Mouse (Mus musculus): ENCODE measurements around the gene Sele. TPM values are rescaled to one million over a fixed set of nuclear protein-coding genes. Genes with fewer than 3 reads are reported as not detected.

The Sele gene
- polyA plus RNA-seq, 1 experiment from 2014 or later = not detected

GRCm38 (mm10) chr1:164073803-164074202 lies 25.8 kb downstream of the Sele start:
- Histone ChIP-seq H3K4me2 (no peak overlapping the region), H3K27ac (no peak overlapping the region), H3K4me1 (no peaks in the 10 kb centered on the region), H3K9ac (no peak overlapping the region), H3K4me3 (replicated peaks) (no peak overlapping the region), H3K27me3 (replicated peaks) (no peaks in the 10 kb centered on the region), H3K36me3 (no peaks in the 10 kb centered on the region), H3K9me3 (no peaks in the 10 kb centered on the region)
- no peak for ATAC-seq (ENCODE audit: insufficient read depth, low FRiP score, low read depth)
- WGBS = 76% methylated on average over 7 of the region's 7 CpGs

GRCm38 (mm10) chr1:164074606-164075140 lies 26.6 kb downstream of the Sele start:
- ATAC-seq (ENCODE audit: insufficient read depth, low FRiP score, low read depth) = no peak
- no peaks in the 10 kb centered on the region for H3K9me3 ChIP-seq
- H3K36me3 ChIP-seq = no peaks in the 10 kb centered on the region
- H3K9ac ChIP-seq = no peak overlapping the region
- no peaks in the 10 kb centered on the region for H3K4me1 ChIP-seq
- no peaks in the 10 kb centered on the region for H3K27me3 ChIP-seq (replicated peaks)
- 80% methylated on average over 2 of the region's 2 CpGs for WGBS
- H3K4me2 ChIP-seq = no peak overlapping the region
- no peak overlapping the region for H3K27ac ChIP-seq
- no peak overlapping the region for H3K4me3 ChIP-seq (replicated peaks)

GRCm38 (mm10) chr1:164075416-164075815 lies 27.4 kb downstream of the Sele start:
- Histone ChIP-seq H3K27ac (no peak overlapping the region), H3K36me3 (no peaks in the 10 kb centered on the region), H3K9ac (no peak overlapping the region), H3K4me1 (no peaks in the 10 kb centered on the region), H3K27me3 (replicated peaks) (no peaks in the 10 kb centered on the region), H3K9me3 (no peaks in the 10 kb centered on the region), H3K4me2 (no peak overlapping the region), H3K4me3 (replicated peaks) (no peak overlapping the region)
- no peak for ATAC-seq (ENCODE audit: insufficient read depth, low FRiP score, low read depth)
- WGBS = 96% methylated on average over 1 of the region's 1 CpGs

GRCm38 (mm10) chr1:164076441-164076840 lies 28.4 kb downstream of the Sele start:
- H3K4me2 ChIP-seq = no peak overlapping the region
- WGBS = 41% methylated on average over 1 of the region's 1 CpGs
- no peak for ATAC-seq (ENCODE audit: insufficient read depth, low FRiP score, low read depth)
- H3K27ac ChIP-seq = no peak overlapping the region
- H3K27me3 ChIP-seq (replicated peaks) = no peaks in the 10 kb centered on the region
- H3K4me3 ChIP-seq (replicated peaks) = no peak overlapping the region
- H3K9ac ChIP-seq = no peak overlapping the region
- no peaks in the 10 kb centered on the region for H3K9me3 ChIP-seq
- H3K36me3 ChIP-seq = no peaks in the 10 kb centered on the region
- H3K4me1 ChIP-seq = no peaks in the 10 kb centered on the region

- Histone ChIP-seq H3K36me3 (no peaks in the 10 kb centered on the region), H3K27ac (no peak overlapping the region), H3K4me2 (no peak overlapping the region), H3K9ac (no peak overlapping the region), H3K4me3 (replicated peaks) (no peak overlapping the region), H3K9me3 (no peaks in the 10 kb centered on the region), H3K4me1 (no peaks in the 10 kb centered on the region), H3K27me3 (replicated peaks) (no peaks in the 10 kb centered on the region)
- 79% methylated on average over 3 of the region's 3 CpGs for WGBS
- no peak for ATAC-seq (ENCODE audit: insufficient read depth, low FRiP score, low read depth)
These were observed 29.0 kb downstream of the Sele start for GRCm38 (mm10) chr1:164077031-164077430.

GRCm38 (mm10) chr1:164078323-164078741 lies 30.3 kb downstream of the Sele start:
- H3K27ac ChIP-seq = no peak overlapping the region
- no peak for ATAC-seq (ENCODE audit: insufficient read depth, low FRiP score, low read depth)
- H3K36me3 ChIP-seq = no peaks in the 10 kb centered on the region
- no peak overlapping the region for H3K4me2 ChIP-seq
- 85% methylated on average over 4 of the region's 4 CpGs for WGBS
- no peaks in the 10 kb centered on the region for H3K4me1 ChIP-seq
- no peak overlapping the region for H3K4me3 ChIP-seq (replicated peaks)
- no peak overlapping the region for H3K9ac ChIP-seq
- no peaks in the 10 kb centered on the region for H3K27me3 ChIP-seq (replicated peaks)
- no peaks in the 10 kb centered on the region for H3K9me3 ChIP-seq

GRCm38 (mm10) chr1:164079091-164079490 lies 31.1 kb downstream of the Sele start:
- Histone ChIP-seq H3K4me3 (replicated peaks) (no peak overlapping the region), H3K4me1 (no peaks in the 10 kb centered on the region), H3K9me3 (no peaks in the 10 kb centered on the region), H3K9ac (no peak overlapping the region), H3K27ac (no peak overlapping the region), H3K27me3 (replicated peaks) (no peaks in the 10 kb centered on the region), H3K4me2 (no peak overlapping the region), H3K36me3 (no peaks in the 10 kb centered on the region)
- WGBS = 77% methylated on average over 11 of the region's 11 CpGs
- ATAC-seq (ENCODE audit: insufficient read depth, low FRiP score, low read depth) = no peak

GRCm38 (mm10) chr1:164083046-164083445 lies 35.0 kb downstream of the Sele start:
- Histone ChIP-seq H3K27ac (no peak overlapping the region), H3K9me3 (no peaks in the 10 kb centered on the region), H3K4me1 (no peaks in the 10 kb centered on the region), H3K4me3 (replicated peaks) (no peak overlapping the region), H3K27me3 (replicated peaks) (no peaks in the 10 kb centered on the region), H3K36me3 (no peaks in the 10 kb centered on the region), H3K9ac (no peak overlapping the region), H3K4me2 (no peak overlapping the region)
- WGBS = 80% methylated on average over 4 of the region's 4 CpGs
- ATAC-seq (ENCODE audit: insufficient read depth, low FRiP score, low read depth) = no peak

GRCm38 (mm10) chr1:164086797-164087196 lies 38.8 kb downstream of the Sele start:
- Histone ChIP-seq H3K27ac (no peak overlapping the region), H3K36me3 (no peaks in the 10 kb centered on the region), H3K4me2 (no peak overlapping the region), H3K9ac (no peak overlapping the region), H3K9me3 (no peaks in the 10 kb centered on the region), H3K27me3 (replicated peaks) (no peaks in the 10 kb centered on the region), H3K4me3 (replicated peaks) (no peak overlapping the region), H3K4me1 (no peaks in the 10 kb centered on the region)
- WGBS = 80% methylated on average over 3 of the region's 3 CpGs
- ATAC-seq (ENCODE audit: insufficient read depth, low FRiP score, low read depth) = no peak

GRCm38 (mm10) chr1:164087872-164088271 lies 39.8 kb downstream of the Sele start:
- Histone ChIP-seq H3K9me3 (no peaks in the 10 kb centered on the region), H3K36me3 (no peaks in the 10 kb centered on the region), H3K4me2 (no peak overlapping the region), H3K27me3 (replicated peaks) (no peaks in the 10 kb centered on the region), H3K9ac (no peak overlapping the region), H3K4me3 (replicated peaks) (no peak overlapping the region), H3K27ac (no peak overlapping the region), H3K4me1 (no peaks in the 10 kb centered on the region)
- WGBS = 79% methylated on average over 5 of the region's 5 CpGs
- no peak for ATAC-seq (ENCODE audit: insufficient read depth, low FRiP score, low read depth)

- H3K27ac ChIP-seq = no peak overlapping the region
- H3K4me1 ChIP-seq = no peaks in the 10 kb centered on the region
- H3K9ac ChIP-seq = no peak overlapping the region
- no peak for ATAC-seq (ENCODE audit: insufficient read depth, low FRiP score, low read depth)
- H3K27me3 ChIP-seq (replicated peaks) = no peaks in the 10 kb centered on the region
- no peaks in the 10 kb centered on the region for H3K9me3 ChIP-seq
- H3K36me3 ChIP-seq = no peaks in the 10 kb centered on the region
- no peak overlapping the region for H3K4me2 ChIP-seq
- 24% methylated on average over 6 of the region's 6 CpGs for WGBS
- no peak overlapping the region for H3K4me3 ChIP-seq (replicated peaks)
These were observed 48.7 kb downstream of the Sele start for GRCm38 (mm10) chr1:164096780-164097179.

- no peak for ATAC-seq (ENCODE audit: insufficient read depth, low FRiP score, low read depth)
- H3K4me3 ChIP-seq (replicated peaks) = no peak overlapping the region
- 69% methylated on average over 2 of the region's 2 CpGs for WGBS
These were observed 49.9 kb downstream of the Sele start for GRCm38 (mm10) chr1:164097911-164098310.

GRCm38 (mm10) chr1:164098372-164098771 lies 50.3 kb downstream of the Sele start:
- Histone ChIP-seq H3K27me3 (replicated peaks) (no peaks in the 10 kb centered on the region), H3K4me1 (no peaks in the 10 kb centered on the region), H3K36me3 (no peaks in the 10 kb centered on the region), H3K4me2 (no peak overlapping the region), H3K9ac (no peak overlapping the region), H3K9me3 (no peaks in the 10 kb centered on the region), H3K27ac (no peak overlapping the region), H3K4me3 (replicated peaks) (no peak overlapping the region)
- no peak for ATAC-seq (ENCODE audit: insufficient read depth, low FRiP score, low read depth)
- 61% methylated on average over 2 of the region's 2 CpGs for WGBS

More at GRCm38 (mm10) chr1:164097911-164098310, 49.9 kb downstream of the Sele start:
- no peaks in the 10 kb centered on the region for H3K27me3 ChIP-seq (replicated peaks)
- H3K9me3 ChIP-seq = no peaks in the 10 kb centered on the region
- H3K4me2 ChIP-seq = no peak overlapping the region
- no peak overlapping the region for H3K27ac ChIP-seq
- no peak overlapping the region for H3K9ac ChIP-seq
- no peaks in the 10 kb centered on the region for H3K4me1 ChIP-seq
- no peaks in the 10 kb centered on the region for H3K36me3 ChIP-seq
